Mouse (Mus musculus) heart, embryonic 11.5 days (tissue): ENCODE measurements around the gene Tnrc18. TPM values are rescaled to one million over a fixed set of nuclear protein-coding genes. Genes with fewer than 3 reads are reported as not detected.

Experiments
- ATAC-seq: fragments of 200-750 bp; cut with Nextera tagmentation; replicated peaks from 2 replicates; pipeline ENCODE4 v1.8.0; 2017; ENCODE audit warnings: moderate library complexity; ENCODE audit not compliant: insufficient number of reproducible peaks, low FRiP score, low TSS enrichment
- H3K27ac ChIP-seq: fragments of 300-500 bp; sonication (generic); 2 replicates; pipeline ENCODE4 v1.5.1; 2014; ENCODE audit warnings: mild to moderate bottlenecking, low read depth, low read length
- H3K27me3 ChIP-seq: fragments of 300-500 bp; sonication (generic); 2 replicates; pipeline ENCODE4 v1.6.1; 2014; ENCODE audit warnings: mild to moderate bottlenecking, low read length, mixed read lengths; ENCODE audit not compliant: control insufficient read depth, insufficient read depth
- H3K36me3 ChIP-seq: fragments of 300-500 bp; sonication (generic); 2 replicates; pipeline ENCODE4 v1.6.1; 2014; ENCODE audit warnings: mild to moderate bottlenecking, low read length, moderate library complexity, mixed read lengths; ENCODE audit not compliant: control insufficient read depth, insufficient read depth
- H3K4me1 ChIP-seq: fragments of 300-500 bp; sonication (generic); 2 replicates; pipeline ENCODE4 v1.6.1; 2014; ENCODE audit warnings: low read length; ENCODE audit not compliant: control insufficient read depth, insufficient read depth
- H3K4me2 ChIP-seq: fragments of 300-500 bp; sonication (generic); 2 replicates; pipeline ENCODE4 v1.6.1; 2014; ENCODE audit warnings: mild to moderate bottlenecking, moderate library complexity
- H3K4me3 ChIP-seq: fragments of 300-500 bp; sonication (generic); 2 replicates; pipeline ENCODE4 v1.5.1; 2014; ENCODE audit warnings: low read depth, low read length
- H3K9ac ChIP-seq: fragments of 300-500 bp; sonication (generic); 2 replicates; pipeline ENCODE4 v1.6.1; 2014; ENCODE audit warnings: mild to moderate bottlenecking, low read depth, low read length, moderate library complexity
- H3K9me3 ChIP-seq: fragments of 300-500 bp; sonication (generic); replicated peaks from 2 replicates; pipeline ENCODE4 v1.6.1; 2016; ENCODE audit warnings: low read length; ENCODE audit not compliant: control insufficient read depth
- WGBS: fragments of 180-500 bp; shearing (Covaris S2); extraction: QIAGEN DNeasy Blood & Tissue Kit; methylation state at CpG from one replicate; pipeline ENCODE4 v1.1.7; 2014; ENCODE audit not compliant: insufficient replicate concordance; 5-methylcytosine and 5-hydroxymethylcytosine counted together
- polyA plus RNA-seq: library from polyadenylated mRNA; unstranded; fragments of >200 nt; fragmentation: Nextera tagmentation; extraction: Ambion mirVana; gene quantifications from 2 replicates; pipeline ENCODE4 v1.2.1, GENCODE M21; 2014

Tnrc18 gene
- polyA plus RNA-seq, 1 experiment from 2014 or later: 23.5 TPM

GRCm38 (mm10) chr5:142679065-142679464, 138.4 kb downstream of the Tnrc18 start:
- H3K36me3 ChIP-seq: no peaks in the 10 kb centered on the region
- no peaks in the 10 kb centered on the region for H3K4me1 ChIP-seq
- no peak overlapping the region for H3K9ac ChIP-seq
- no peak overlapping the region for H3K4me2 ChIP-seq
- no peaks in the 10 kb centered on the region for H3K27me3 ChIP-seq
- ATAC-seq: no peak
- no peaks in the 10 kb centered on the region; the same call in 1 of the 2 replicates for H3K9me3 ChIP-seq
- no peak overlapping the region for H3K4me3 ChIP-seq
- H3K27ac ChIP-seq: no peak overlapping the region
- WGBS: 79% methylated on average over 1 of the region's 1 CpGs

DNA sequence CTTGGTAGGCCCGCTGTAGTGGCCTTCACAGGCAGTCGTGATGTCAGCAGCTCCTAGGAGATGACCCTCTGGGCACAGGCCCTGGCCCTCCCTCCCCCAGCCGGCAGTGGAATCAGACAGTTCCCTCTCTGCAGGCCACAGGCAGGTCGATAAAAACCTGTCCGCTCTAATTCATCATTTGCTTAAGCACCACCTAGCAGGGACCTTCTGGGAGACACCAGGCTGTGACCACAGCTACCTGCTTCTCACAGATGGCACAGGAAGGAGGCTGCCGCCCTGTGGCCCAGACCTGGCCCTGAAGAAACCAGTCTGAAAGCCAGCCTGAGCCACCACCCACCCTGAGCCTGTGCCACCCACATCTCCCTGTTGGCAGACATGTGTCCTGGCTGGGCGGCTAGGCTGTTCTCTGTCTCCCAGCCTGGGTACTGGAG, 139.3 kb downstream of the Tnrc18 start:
- no peak for ATAC-seq
- H3K36me3 ChIP-seq: no peaks in the 10 kb centered on the region
- 61% methylated on average over 7 of the region's 7 CpGs for WGBS

More for the DNA sequence above, 139.3 kb downstream of the Tnrc18 start:
- no peaks in the 10 kb centered on the region for H3K4me1 ChIP-seq
- H3K9ac ChIP-seq: no peak overlapping the region
- H3K27me3 ChIP-seq: no peaks in the 10 kb centered on the region
- H3K27ac ChIP-seq: no peak overlapping the region
- H3K4me3 ChIP-seq: no peak overlapping the region
- no peaks in the 10 kb centered on the region; the same call in 1 of the 2 replicates for H3K9me3 ChIP-seq
- no peak overlapping the region for H3K4me2 ChIP-seq

Other genes starting within 250 kb of the Tnrc18 start
- 0.13 and 0.29 TPM in 2 replicates for gene Mmd2, start 208.9 kb downstream of the Tnrc18 start, polyA plus RNA-seq
- gene Wipi2, start 190.0 kb downstream of the Tnrc18 start, polyA plus RNA-seq: 28.3 and 38.3 TPM in 2 replicates
- 2.1 and 3.1 TPM in 2 replicates for gene Slc29a4, start 125.2 kb downstream of the Tnrc18 start, polyA plus RNA-seq
- gene Fbxl18, start 77.8 kb upstream of the Tnrc18 start, polyA plus RNA-seq: 7.0 and 8.0 TPM in 2 replicates
- gene Actb, start 89.1 kb upstream of the Tnrc18 start, polyA plus RNA-seq: 7,480 and 8,290 TPM in 2 replicates
- gene Fscn1, start 142.7 kb upstream of the Tnrc18 start, polyA plus RNA-seq: 180 and 186 TPM in 2 replicates